Mouse (Mus musculus) right cerebral cortex, adult 18-20 months (tissue): ENCODE data around the gene Rpusd2.

ENCODE experiments used
- DNase-seq: peaks from one replicate; pipeline ENCODE4 v3.0.0; 2022; ENCODE audit warnings: mixed read lengths

Rpusd2 gene

GRCm38 (mm10) chr2:119032191-119032590 lies 2.4 kb upstream of the Rpusd2 start:
- DNase-seq: no peak

- DNase-seq: no peak
These were observed 781 bp downstream of the Rpusd2 start for GRCm38 (mm10) chr2:119035397-119035745.

GRCm38 (mm10) chr2:119040882-119041281 lies 6.3 kb downstream of the Rpusd2 start:
- DNase-seq: no peak

DNA sequence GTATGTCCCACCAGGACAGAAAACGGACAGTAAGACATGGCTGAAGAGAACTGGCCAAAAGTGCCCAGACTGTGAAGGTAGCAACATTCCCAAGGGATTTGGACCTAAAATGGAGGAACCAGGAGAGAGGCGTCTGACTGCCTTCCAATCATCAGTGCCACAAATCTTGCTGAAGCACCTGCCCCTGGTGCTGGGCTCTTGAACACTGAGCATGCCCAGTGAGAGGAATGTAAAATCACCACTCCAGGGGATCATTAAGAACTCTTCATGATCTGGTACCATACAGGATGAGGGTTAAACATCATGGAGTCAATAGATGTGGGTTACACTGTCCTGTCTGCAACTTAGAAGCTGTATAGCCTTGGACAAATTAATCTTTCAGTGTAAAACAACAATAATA lies 10.6 kb downstream of the Rpusd2 start:
- DNase-seq: no peak

GRCm38 (mm10) chr2:119046649-119047611 lies 12.3 kb downstream of the Rpusd2 start, which contains the start of gene Knl1:
Gene Knl1 (plus strand): TSS chr2:119047119.
- DNase-seq: peak; percentile 93

- no peak for DNase-seq
These were observed 13.3 kb downstream of the Rpusd2 start for GRCm38 (mm10) chr2:119047849-119048248.

DNA sequence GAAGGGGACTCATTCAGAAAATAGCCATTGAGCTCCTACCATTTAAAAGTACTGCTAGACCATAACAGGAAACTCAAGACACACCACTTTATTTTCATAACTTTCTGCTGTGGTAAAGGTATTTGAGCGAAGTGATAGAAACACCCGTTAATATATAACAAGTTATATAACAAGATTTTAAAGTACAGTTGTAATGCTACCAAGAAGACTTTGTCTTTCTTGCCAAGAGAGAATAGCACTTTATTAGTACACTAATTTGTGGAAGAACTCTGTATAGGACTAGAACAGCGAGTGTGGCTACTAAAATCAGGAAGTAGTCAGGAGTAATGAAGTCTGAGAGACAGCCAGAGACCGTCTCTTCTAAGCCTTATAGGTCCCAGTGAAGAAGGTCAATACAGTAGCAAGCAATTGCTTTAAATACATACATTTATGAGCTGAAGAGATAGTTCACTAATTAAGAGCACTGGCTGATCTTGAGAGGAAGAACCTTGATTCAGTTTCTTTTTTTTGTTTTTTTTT lies 15.6 kb downstream of the Rpusd2 start:
- DNase-seq: no peak

- no peak for DNase-seq
These were observed 25.5 kb downstream of the Rpusd2 start for GRCm38 (mm10) chr2:119060139-119060538.

DNA sequence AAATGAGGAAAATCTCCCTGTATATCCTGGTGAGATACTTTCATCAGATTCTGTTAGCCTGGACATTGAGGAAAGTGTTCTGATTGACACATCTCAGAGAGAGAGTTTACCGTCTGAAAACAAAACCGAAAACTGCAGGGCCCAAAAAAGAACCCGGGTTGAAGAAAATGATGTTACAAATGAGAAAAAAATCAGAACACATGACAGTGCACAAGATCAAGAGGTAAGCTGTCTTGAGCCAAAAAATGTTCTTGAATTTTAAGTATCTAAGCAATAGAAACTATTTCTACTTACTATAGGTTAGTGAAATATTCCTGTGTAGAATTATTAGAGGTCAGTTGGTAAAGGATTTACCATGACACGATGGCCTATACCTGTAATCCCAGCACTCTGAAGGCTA lies 37.8 kb downstream of the Rpusd2 start:
- DNase-seq: no peak

GRCm38 (mm10) chr2:119086156-119086555 lies 51.6 kb downstream of the Rpusd2 start:
- no peak for DNase-seq
